Mouse (Mus musculus) liver, embryonic 14.5 days (tissue): ENCODE measurements at regions not wholly inside any gene's neighbourhood (a gene's known extent, or its start where the extent isn't known, plus 50 kb on each side); places are given as distances from the start of the nearest gene placed in this dataset.

ENCODE experiments used
- ATAC-seq: fragments of 200-750 bp; cut with Nextera tagmentation; 2 replicates; pipeline ENCODE4 v1.8.0; 2017; ENCODE audit warnings: moderate number of reproducible peaks, mild to moderate bottlenecking, moderate library complexity; ENCODE audit not compliant: insufficient read depth
- DNase-seq, 3 experiments: peaks; one replicate each; pipeline ENCODE4 v3.0.0-alpha.2; 2012 to 2013; ENCODE audit warnings: low read depth in 3 of 3, low spot score in 3 of 3
- H3K27ac ChIP-seq: fragments of 300-500 bp; sonication (generic); 2 replicates; pipeline ENCODE4 v1.5.1; 2014; ENCODE audit warnings: moderate library complexity, mild to moderate bottlenecking, control low read depth, inconsistent platforms
- H3K27me3 ChIP-seq: fragments of 300-500 bp; sonication (generic); 2 replicates; pipeline ENCODE4 v1.6.1; 2014; ENCODE audit warnings: mild to moderate bottlenecking, low read length, moderate library complexity; ENCODE audit not compliant: control insufficient read depth, insufficient read depth
- H3K36me3 ChIP-seq: fragments of 300-500 bp; sonication (generic); replicated peaks from 2 replicates; pipeline ENCODE4 v1.6.1; 2014; ENCODE audit warnings: low read depth; ENCODE audit not compliant: control insufficient read depth, insufficient read depth
- H3K4me1 ChIP-seq, 2 experiments: fragments of 200-500 bp in 1 of 2; fragments of 300-500 bp in 1 of 2; sonication (generic) in 1 of 2; replicated peaks; 2 replicates each; pipeline ENCODE4 v1.6.1; 2012 to 2014; ENCODE audit warnings: antibody characterized with exemption in 1 of 2, inconsistent platforms in 1 of 2, low read length in 1 of 2; ENCODE audit not compliant: control insufficient read depth in 2 of 2, insufficient read depth in 2 of 2
- H3K4me2 ChIP-seq: fragments of 300-500 bp; sonication (generic); 2 replicates; pipeline ENCODE4 v1.6.1; 2014; ENCODE audit warnings: low read depth, mild to moderate bottlenecking, control low read depth, moderate library complexity
- H3K4me3 ChIP-seq, 2 experiments: fragments of 200-500 bp in 1 of 2; fragments of 300-500 bp in 1 of 2; sonication (generic) in 1 of 2; 2 replicates each; pipeline ENCODE4 v1.5.1; 2012 to 2014; ENCODE audit warnings: low read depth in 2 of 2, low read length in 2 of 2, mild to moderate bottlenecking in 2 of 2, control low read depth in 1 of 2, inconsistent platforms in 1 of 2, moderate library complexity in 1 of 2; ENCODE audit not compliant: insufficient read depth in 1 of 2
- H3K9ac ChIP-seq: fragments of 300-500 bp; sonication (generic); replicated peaks from 2 replicates; pipeline ENCODE4 v1.6.1; 2014; ENCODE audit warnings: mild to moderate bottlenecking, control low read depth, moderate library complexity
- H3K9me3 ChIP-seq: fragments of 300-500 bp; sonication (generic); 2 replicates; pipeline ENCODE4 v1.6.1; 2016; ENCODE audit warnings: low read length, mixed read lengths; ENCODE audit not compliant: control insufficient read depth
- CTCF ChIP-seq: IDR thresholded peaks from 2 replicates; pipeline ENCODE4 v1.5.1; 2016; ENCODE audit warnings: antibody characterized with exemption, low read depth, control low read depth
- EP300 ChIP-seq: IDR thresholded peaks from 2 replicates; pipeline ENCODE4 v1.6.1; 2016; ENCODE audit warnings: antibody characterized with exemption, low read depth
- WGBS: fragments of 180-500 bp; shearing (Covaris S2); extraction: QIAGEN DNeasy Blood & Tissue Kit; methylation state at CpG from one replicate; pipeline ENCODE4 v1.1.7; 2014; ENCODE audit not compliant: insufficient replicate concordance; 5-methylcytosine and 5-hydroxymethylcytosine counted together

DNA sequence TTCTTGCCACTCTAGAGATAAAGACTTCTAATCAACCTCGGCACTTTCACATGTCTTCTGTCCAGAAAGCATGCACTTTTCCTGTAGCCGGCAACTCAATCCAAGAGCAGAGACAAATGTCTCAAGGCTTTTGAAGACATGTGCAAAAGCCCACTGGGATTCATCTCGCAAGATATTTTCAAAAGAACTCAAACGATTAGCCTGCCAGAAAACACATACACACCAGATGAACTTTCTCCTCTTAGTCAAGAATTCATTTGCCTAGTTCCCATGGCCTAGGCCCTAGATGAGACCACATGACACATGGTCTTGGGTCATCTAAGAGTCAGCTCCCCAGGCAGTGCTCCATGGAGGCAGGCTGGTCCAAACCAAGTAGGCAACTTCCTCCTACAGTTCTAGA lies 293.8 kb upstream of the Tnp1 start:
- WGBS = 61% methylated on average over 4 of the region's 4 CpGs
- no peak overlapping the region for H3K4me3 ChIP-seq
- no peak for ATAC-seq

DNA sequence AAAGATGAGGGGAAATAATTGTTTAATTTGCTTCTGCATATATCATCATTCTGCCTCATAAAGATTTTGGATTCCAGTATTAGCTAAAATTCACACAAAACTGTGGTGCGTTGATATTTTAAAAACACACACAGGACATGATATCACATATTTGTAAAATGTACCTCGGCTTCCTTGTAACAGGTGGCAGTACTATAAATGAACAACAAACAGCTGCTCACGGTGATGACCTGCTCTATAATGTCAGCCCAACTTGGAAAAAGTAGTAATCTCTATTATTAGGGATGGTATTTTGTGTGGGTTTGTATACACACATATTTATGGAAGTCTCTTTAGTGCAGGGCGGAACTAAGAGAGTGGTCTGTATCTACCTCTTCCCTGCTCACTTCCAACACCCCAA lies 292.7 kb upstream of the Tnp1 start:
- Histone ChIP-seq H3K9ac (no peak overlapping the region), H3K27ac (no peak overlapping the region), H3K4me1 (no peaks in the 10 kb centered on the region), H3K4me2 (no peak overlapping the region), H3K9me3 (no peaks in the 10 kb centered on the region), H3K36me3 (no peaks in the 10 kb centered on the region), H3K4me3 (no peak overlapping the region), H3K27me3 (no peaks in the 10 kb centered on the region)
- no peak for DNase-seq
- 63% methylated on average over 4 of the region's 4 CpGs for WGBS
- ATAC-seq = no peak
- no peak for TF ChIP-seq EP300

More for the DNA sequence above, 293.8 kb upstream of the Tnp1 start:
- Histone ChIP-seq H3K27ac (no peak overlapping the region), H3K4me1 (no peaks in the 10 kb centered on the region), H3K36me3 (no peaks in the 10 kb centered on the region), H3K9me3 (no peaks in the 10 kb centered on the region), H3K4me2 (no peak overlapping the region), H3K27me3 (no peaks in the 10 kb centered on the region), H3K9ac (no peak overlapping the region)
- no peak for DNase-seq
- TF ChIP-seq CTCF (no peak), EP300 (no peak)

DNA sequence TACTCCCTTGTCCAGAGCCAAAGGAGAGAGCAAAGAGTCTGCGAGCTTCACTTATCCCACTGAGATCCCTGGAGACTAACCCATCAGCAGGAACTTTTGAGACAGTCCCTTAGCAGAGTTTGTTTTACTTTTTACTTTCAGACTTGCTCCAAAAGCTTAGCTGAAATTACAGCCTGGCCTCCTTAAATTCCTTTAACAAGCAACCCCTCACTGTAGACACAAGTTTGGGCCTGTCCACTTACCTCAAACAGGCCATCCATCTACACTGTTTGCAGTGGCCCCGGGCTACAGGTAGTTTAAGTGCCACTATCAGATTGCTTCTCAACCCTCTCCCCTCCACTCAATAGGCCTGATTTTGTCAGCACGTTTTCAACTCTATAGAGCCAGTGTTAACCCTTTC lies 291.5 kb upstream of the Tnp1 start:
- no peak for DNase-seq
- no peak overlapping the region for H3K27ac ChIP-seq
- no peak overlapping the region for H3K4me2 ChIP-seq
- H3K4me3 ChIP-seq = no peak overlapping the region
- ATAC-seq = no peak
- no peaks in the 10 kb centered on the region for H3K27me3 ChIP-seq
- H3K36me3 ChIP-seq = no peaks in the 10 kb centered on the region
- H3K9ac ChIP-seq = no peak overlapping the region
- H3K4me1 ChIP-seq = no peaks in the 10 kb centered on the region
- TF ChIP-seq EP300 (no peak), CTCF (no peak)
- H3K9me3 ChIP-seq = no peaks in the 10 kb centered on the region
- 41% methylated on average over 3 of the region's 3 CpGs for WGBS

DNA sequence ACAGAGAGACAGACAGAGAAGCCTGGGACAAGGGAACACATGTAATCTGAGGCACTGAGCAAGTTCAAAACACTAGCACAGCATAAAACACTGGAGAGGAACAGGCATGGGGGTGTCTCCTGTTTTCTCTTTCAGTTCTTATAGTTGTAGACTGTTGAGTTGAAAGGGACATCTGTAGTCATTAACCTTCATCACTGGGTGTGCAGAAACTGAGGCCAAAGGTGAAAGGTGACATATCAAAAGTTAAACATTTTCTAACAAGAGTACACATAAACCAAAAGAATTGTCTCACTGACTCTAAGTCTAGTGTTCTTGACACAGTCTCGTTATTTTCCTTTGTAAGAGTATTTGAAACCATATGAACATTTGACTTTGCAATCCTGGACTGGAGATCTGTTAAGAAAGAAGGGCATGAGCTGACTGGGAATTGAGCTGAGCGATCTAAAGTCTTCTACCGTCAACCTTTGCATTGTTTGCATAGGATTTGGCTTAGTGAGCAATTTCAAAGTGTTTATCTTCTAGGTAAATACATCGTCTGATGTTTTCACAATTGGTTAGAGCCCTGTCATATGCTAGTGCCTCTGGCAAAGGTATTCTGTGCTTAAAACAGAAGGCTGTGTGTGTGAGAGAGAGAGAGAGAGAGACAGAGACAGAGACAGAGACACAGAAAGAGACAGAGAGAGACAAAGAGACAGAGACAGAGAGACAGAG lies 284.4 kb upstream of the Tnp1 start:
- no peak for ATAC-seq
- Histone ChIP-seq H3K9me3 (no peaks in the 10 kb centered on the region), H3K27me3 (no peaks in the 10 kb centered on the region), H3K36me3 (no peaks in the 10 kb centered on the region), H3K4me1 (no peaks in the 10 kb centered on the region), H3K9ac (no peak overlapping the region), H3K4me2 (no peak overlapping the region), H3K4me3 (no peak overlapping the region), H3K27ac (no peak overlapping the region)
- 47% methylated on average over 4 of the region's 4 CpGs for WGBS
- TF ChIP-seq CTCF (no peak), EP300 (no peak)
- no peak for DNase-seq

DNA sequence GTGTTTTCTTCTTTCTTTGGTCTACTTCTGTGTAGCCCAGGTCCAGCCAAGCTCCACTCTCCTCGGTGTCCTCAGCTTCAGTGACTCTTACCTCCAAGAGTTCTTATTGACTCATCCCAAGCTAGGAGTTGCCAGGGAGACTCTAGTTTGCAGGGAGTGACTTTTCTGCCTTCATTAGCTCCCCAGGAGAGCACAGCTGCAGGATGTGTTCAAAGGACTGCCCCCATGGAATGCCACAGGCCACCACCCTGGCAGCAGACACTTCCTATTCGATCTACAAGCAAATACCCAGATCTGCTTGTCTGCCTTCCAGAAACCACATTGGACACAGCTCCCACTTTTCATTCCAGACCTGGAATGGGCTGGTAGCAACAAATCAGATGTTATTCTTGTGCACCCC lies 269.6 kb upstream of the Tnp1 start:
- ATAC-seq = no peak

More for the DNA sequence above, 269.6 kb upstream of the Tnp1 start:
- H3K4me3 ChIP-seq = no peak overlapping the region
- no peak overlapping the region for H3K9ac ChIP-seq
- TF ChIP-seq EP300 (no peak), CTCF (no peak)
- H3K27ac ChIP-seq = no peak overlapping the region
- no peak overlapping the region for H3K4me2 ChIP-seq
- H3K4me1 ChIP-seq = no peaks in the 10 kb centered on the region
- no peaks in the 10 kb centered on the region for H3K36me3 ChIP-seq
- no peaks in the 10 kb centered on the region for H3K9me3 ChIP-seq
- no peaks in the 10 kb centered on the region for H3K27me3 ChIP-seq
- DNase-seq = no peak
- WGBS = 57% methylated on average over 2 of the region's 2 CpGs
